Mouse (Mus musculus): Measurements from ENCODE around the gene Fam189a1. TPM values are rescaled to one million over a fixed set of nuclear protein-coding genes. Genes with fewer than 3 reads are reported as not detected.

The Fam189a1 gene
- polyA plus RNA-seq, 1 experiment = not detected

DNA sequence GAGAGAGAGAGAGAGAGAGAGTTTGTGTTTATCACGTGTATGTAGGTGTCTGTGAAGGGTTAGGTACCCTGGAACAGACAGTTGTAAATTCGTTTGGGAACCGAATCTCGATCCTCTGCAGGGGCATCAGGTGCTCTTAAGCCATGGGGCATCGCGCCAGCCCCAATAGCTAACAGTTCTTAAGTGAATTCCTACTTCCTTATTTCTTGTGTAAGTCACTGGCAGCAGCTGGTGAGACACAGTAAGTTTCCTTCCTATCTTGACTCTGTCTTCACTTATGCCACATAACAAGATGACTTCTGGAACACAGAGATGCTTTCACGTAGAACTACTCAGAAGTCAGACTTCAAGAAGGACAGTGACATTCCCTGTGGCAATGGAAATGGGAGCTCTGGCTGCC, 275.0 kb downstream of the Fam189a1 start:
- no peaks in the 10 kb centered on the region for H3K4me1 ChIP-seq (ENCODE audit: control insufficient read depth, insufficient read depth, low read length)
- H3K4me3 ChIP-seq (ENCODE audit: insufficient read depth, low read length) = no peak overlapping the region
- no peak overlapping the region for H3K27ac ChIP-seq (ENCODE audit: insufficient read depth, low read depth, low read length)
- TF ChIP-seq CTCF (IDR thresholded peaks at IDR 0.05; ENCODE audit: low read depth, low read length) (no peak), POLR2A (IDR thresholded peaks at IDR 0.05; ENCODE audit: borderline replicate concordance, low read depth, low read length) (no peak)

DNA sequence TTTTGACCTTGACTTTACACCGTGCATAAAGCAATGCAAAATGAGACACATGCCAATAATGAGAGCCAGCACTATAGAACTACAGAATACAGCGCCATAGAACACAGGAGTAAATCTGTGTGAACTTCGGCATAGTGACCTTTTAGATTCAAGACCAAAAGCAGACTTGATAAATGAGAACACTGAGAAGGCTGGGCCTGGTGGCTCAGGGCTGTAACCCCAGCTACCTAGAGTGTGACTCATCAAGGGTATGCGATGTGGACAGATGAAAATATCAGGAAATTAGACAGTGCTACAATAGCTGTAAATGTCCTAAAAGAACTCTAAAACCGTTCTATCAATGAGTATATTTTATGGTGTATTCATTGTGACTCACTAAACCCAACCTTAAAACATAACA, 276.0 kb downstream of the Fam189a1 start:
- Histone ChIP-seq H3K4me1 (ENCODE audit: control insufficient read depth, insufficient read depth, low read length) (no peaks in the 10 kb centered on the region), H3K4me3 (ENCODE audit: insufficient read depth, low read length) (no peak overlapping the region), H3K27ac (ENCODE audit: insufficient read depth, low read depth, low read length) (no peak overlapping the region)
- no peak for TF ChIP-seq CTCF (IDR thresholded peaks at IDR 0.05; ENCODE audit: low read depth, low read length)
- no peak for TF ChIP-seq POLR2A (IDR thresholded peaks at IDR 0.05; ENCODE audit: borderline replicate concordance, low read depth, low read length)

DNA sequence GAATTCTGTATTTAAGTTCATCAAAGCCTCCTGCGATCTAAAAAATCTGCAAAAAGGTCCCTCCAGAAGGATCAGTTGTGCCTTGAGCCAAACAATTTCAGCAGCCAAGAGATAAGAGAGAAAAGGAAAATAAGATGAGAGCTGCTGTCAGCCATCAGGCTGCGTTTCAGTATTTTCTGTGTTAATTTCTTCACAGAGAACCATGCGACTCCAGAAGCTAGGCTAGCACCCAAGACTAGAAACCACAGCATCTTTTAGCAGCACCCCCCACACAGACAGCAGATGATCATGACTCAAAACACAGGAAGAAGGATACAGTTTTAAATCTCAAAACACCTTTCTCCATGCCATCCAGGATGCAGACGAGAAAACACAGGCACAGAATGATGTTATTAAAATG, 281.4 kb downstream of the Fam189a1 start:
- H3K4me3 ChIP-seq (ENCODE audit: insufficient read depth, low read length) = no peak overlapping the region
- TF ChIP-seq CTCF (IDR thresholded peaks at IDR 0.05; ENCODE audit: low read depth, low read length) (no peak), POLR2A (IDR thresholded peaks at IDR 0.05; ENCODE audit: borderline replicate concordance, low read depth, low read length) (no peak)
- no peak overlapping the region for H3K27ac ChIP-seq (ENCODE audit: insufficient read depth, low read depth, low read length)
- H3K4me1 ChIP-seq (ENCODE audit: control insufficient read depth, insufficient read depth, low read length) = peaks cover 8% of the 10 kb centered on the region

DNA sequence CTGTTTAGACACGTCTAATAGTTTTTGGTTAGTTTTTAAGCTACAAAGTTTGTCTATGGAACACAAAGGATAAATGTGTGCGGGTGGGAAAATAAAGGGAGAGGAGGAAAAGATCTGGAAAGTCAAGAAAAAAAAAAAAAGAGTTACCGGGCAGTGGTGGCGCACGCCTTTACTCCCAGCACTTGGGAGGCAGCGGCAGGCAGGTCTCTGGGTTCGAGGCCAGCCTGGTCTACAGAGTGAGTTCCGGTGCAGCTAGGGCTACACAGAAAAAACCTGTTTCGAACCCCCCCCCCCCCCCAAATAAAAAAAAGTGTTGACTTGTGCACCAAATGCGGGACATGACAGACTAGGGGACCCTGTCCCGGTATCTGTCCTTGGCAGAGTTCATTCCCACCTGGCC, 283.1 kb downstream of the Fam189a1 start:
- TF ChIP-seq POLR2A (IDR thresholded peaks at IDR 0.05; ENCODE audit: borderline replicate concordance, low read depth, low read length) = no peak
- no peak for TF ChIP-seq CTCF (IDR thresholded peaks at IDR 0.05; ENCODE audit: low read depth, low read length)
- H3K4me1 ChIP-seq (ENCODE audit: control insufficient read depth, insufficient read depth, low read length) = peaks cover 8% of the 10 kb centered on the region
- no peak overlapping the region for H3K27ac ChIP-seq (ENCODE audit: insufficient read depth, low read depth, low read length)
- no peak overlapping the region for H3K4me3 ChIP-seq (ENCODE audit: insufficient read depth, low read length)

DNA sequence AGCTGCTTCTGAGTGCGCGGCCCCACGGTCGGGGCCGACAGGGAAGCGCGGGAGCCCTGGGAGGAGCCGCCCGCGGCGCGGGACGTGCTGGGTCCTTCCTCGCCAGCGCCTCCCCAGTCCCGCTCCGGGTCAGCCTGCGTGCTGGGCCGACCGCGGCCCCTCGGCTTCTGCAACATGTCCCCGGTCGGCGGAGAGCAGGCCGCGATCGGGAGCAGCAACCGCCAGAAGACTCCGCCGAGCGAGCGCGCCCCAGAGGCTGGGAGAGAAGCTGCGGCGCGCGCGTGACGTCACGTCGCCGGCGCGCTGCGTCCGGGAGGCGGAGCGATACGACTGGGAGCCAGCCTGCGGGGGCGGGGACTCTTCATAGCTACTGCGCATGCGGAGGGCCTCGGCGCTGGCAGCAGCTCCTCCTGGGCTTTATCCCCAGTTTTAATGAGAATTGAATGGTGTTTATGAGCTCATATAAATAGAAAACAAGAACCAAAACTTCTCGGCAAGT, 283.6 kb downstream of the Fam189a1 start, which contains the start of gene Nsmce3:
Gene Nsmce3, minus strand, starts transcription at position 255 of the 499 bp plus-strand sequence.
- H3K27ac ChIP-seq (ENCODE audit: insufficient read depth, low read depth, low read length) = peak within 1 kb of the TSS; percentile 51
- no peak for TF ChIP-seq CTCF (IDR thresholded peaks at IDR 0.05; ENCODE audit: low read depth, low read length)
- no peak for TF ChIP-seq POLR2A (IDR thresholded peaks at IDR 0.05; ENCODE audit: borderline replicate concordance, low read depth, low read length)
- H3K4me3 ChIP-seq (ENCODE audit: insufficient read depth, low read length) = peak within 1 kb of the TSS; percentile 90
- H3K4me1 ChIP-seq (ENCODE audit: control insufficient read depth, insufficient read depth, low read length) = peaks cover 8% of the 10 kb centered on the region

DNA sequence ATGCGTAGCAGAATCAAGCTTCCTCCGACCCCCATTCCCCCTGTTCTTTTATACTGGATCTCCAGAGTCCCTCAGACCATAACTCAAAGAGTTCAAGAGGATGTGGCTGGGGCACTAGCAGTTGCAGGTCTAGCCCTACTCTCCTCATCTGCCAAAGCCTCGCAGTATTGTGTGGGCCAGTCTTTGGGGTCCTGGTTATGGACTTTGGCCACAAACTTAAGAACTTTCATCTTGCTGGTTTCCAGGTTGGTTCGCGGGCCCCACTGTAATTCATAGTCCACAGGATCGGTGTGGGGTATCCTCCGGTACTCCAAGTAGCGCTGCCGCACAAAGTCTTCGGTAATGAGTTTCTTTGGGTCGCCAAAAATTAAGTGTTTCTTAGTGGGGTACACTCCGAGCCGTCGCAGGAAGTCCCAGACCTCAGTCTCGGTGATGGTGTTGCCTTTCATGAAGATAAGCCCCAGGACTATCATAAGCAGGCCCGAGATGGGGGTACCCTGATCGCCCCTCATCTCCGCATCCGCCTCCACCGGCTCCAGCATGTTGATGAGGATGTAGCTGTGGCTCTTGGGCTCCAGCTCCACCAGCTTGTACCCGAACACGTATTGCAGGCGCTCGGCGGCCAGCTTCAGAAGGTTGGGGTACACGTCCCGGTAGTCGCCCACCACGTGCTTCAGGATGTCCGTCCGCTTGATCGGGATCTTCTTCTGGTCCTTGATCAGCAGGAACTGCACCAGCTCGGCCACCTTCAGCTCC, 284.2 kb downstream of the Fam189a1 start:
- peak overlapping the region; percentile 90 for H3K4me3 ChIP-seq (ENCODE audit: insufficient read depth, low read length)
- TF ChIP-seq POLR2A (IDR thresholded peaks at IDR 0.05; ENCODE audit: borderline replicate concordance, low read depth, low read length) = no peak
- TF ChIP-seq CTCF (IDR thresholded peaks at IDR 0.05; ENCODE audit: low read depth, low read length) = no peak
- H3K4me1 ChIP-seq (ENCODE audit: control insufficient read depth, insufficient read depth, low read length) = peaks cover 8% of the 10 kb centered on the region
- peak overlapping the region; percentile 51 for H3K27ac ChIP-seq (ENCODE audit: insufficient read depth, low read depth, low read length)

DNA sequence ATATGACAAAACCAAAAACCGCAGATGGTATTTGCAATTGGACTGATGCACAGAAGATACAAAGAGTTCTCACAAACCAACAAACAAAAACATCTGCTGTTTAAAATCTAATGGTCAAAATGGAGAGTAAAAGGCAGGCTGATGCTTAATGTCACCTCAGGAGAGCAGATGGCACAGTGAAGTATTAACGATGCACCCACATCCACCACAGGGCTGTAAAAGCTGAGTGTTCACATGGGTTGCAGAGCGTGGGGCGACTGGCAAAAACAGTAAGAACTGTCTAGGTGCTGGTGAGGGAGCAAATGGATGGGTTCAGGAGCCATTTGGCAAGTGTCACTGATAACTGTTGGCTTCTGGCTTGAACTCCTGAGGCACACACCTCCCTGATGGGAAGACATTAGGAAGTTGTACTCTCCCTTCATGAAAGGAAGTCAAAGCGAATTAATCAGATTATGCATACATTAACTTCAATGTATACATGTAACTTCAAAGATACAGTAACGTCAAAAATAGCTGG, 286.8 kb downstream of the Fam189a1 start:
- Histone ChIP-seq H3K4me1 (ENCODE audit: control insufficient read depth, insufficient read depth, low read length) (peaks cover 8% of the 10 kb centered on the region), H3K27ac (ENCODE audit: insufficient read depth, low read depth, low read length) (no peak overlapping the region), H3K4me3 (ENCODE audit: insufficient read depth, low read length) (no peak overlapping the region)
- TF ChIP-seq POLR2A (IDR thresholded peaks at IDR 0.05; ENCODE audit: borderline replicate concordance, low read depth, low read length) (no peak), CTCF (IDR thresholded peaks at IDR 0.05; ENCODE audit: low read depth, low read length) (no peak)

DNA sequence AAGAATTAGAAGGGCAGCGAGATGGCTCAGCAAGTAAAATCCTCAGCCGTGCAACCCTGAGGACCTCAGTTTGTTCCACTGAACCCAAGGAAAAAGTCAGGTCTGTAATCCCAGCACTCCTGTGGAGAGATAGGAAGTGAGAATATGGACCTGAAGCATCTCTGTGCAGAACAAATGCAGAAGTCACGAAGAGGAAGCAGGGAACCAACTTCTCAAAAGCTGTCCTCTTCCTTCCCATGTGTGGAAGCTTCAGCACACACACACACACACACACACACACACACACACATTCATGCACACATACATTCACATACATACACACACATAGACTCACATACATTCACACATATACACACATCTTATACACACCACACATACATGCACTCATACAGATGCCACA, 292.8 kb downstream of the Fam189a1 start:
- no peak overlapping the region for H3K27ac ChIP-seq (ENCODE audit: insufficient read depth, low read depth, low read length)
- TF ChIP-seq CTCF (IDR thresholded peaks at IDR 0.05; ENCODE audit: low read depth, low read length) (no peak), POLR2A (IDR thresholded peaks at IDR 0.05; ENCODE audit: borderline replicate concordance, low read depth, low read length) (no peak)
- H3K4me1 ChIP-seq (ENCODE audit: control insufficient read depth, insufficient read depth, low read length) = no peaks in the 10 kb centered on the region
- no peak overlapping the region for H3K4me3 ChIP-seq (ENCODE audit: insufficient read depth, low read length)

DNA sequence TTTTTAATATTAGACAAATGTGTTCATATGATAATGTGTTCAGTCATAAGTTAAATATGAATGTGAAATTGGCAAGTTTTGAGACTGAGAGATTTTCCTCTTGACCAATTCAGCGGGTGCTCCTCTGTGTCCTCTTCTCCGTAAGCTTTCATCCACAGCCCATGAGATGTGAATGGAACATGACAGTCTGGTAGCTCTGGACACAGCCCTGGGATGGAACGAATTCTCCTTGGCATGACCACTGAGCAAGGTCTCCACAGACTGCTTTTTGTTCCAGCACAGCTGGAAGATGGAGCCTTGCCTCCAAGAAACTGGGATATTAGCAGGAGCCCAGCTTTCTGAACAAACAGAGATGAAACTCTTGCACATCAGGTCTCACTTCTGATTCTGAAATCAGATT, 293.4 kb downstream of the Fam189a1 start:
- no peak for TF ChIP-seq CTCF (IDR thresholded peaks at IDR 0.05; ENCODE audit: low read depth, low read length)
- no peak for TF ChIP-seq POLR2A (IDR thresholded peaks at IDR 0.05; ENCODE audit: borderline replicate concordance, low read depth, low read length)
- no peaks in the 10 kb centered on the region for H3K4me1 ChIP-seq (ENCODE audit: control insufficient read depth, insufficient read depth, low read length)
- H3K27ac ChIP-seq (ENCODE audit: insufficient read depth, low read depth, low read length) = no peak overlapping the region

DNA sequence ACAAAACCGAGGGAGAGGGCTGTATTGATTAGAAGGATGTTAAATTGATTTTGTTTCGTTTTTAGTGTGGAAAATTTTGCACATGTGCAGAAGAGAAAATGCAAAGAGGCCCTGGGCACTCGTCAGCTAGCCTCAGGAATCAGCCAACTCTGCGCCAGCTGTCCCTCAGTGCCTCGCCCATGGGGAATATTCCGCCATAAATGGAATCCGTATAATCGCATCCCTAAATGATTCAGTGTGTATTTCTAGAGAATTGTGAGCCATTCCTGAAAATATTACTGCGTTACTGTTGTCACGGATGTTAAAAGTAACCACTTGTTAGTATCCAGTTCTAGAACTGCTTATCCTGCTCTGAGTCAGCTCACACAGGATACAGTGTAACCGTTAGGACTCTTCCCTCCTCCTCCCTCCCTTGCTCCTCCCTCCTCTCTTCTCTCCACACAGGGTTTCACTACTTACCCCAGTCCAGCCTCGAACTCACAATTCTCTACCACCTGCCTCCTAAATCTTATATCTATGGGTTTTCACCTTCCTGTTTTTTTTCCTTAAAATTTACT, 299.8 kb downstream of the Fam189a1 start:
- H3K4me1 ChIP-seq (ENCODE audit: control insufficient read depth, insufficient read depth, low read length) = no peaks in the 10 kb centered on the region
- H3K27ac ChIP-seq (ENCODE audit: insufficient read depth, low read depth, low read length) = no peak overlapping the region
- H3K4me3 ChIP-seq (ENCODE audit: insufficient read depth, low read length) = no peak overlapping the region
- TF ChIP-seq CTCF (IDR thresholded peaks at IDR 0.05; ENCODE audit: low read depth, low read length) (no peak), POLR2A (IDR thresholded peaks at IDR 0.05; ENCODE audit: borderline replicate concordance, low read depth, low read length) (no peak)

More for the DNA sequence above, 293.4 kb downstream of the Fam189a1 start:
- H3K4me3 ChIP-seq (ENCODE audit: insufficient read depth, low read length) = no peak overlapping the region

Measured in bone marrow macrophage, adult 2 months (primary cell).